Mouse (Mus musculus) thymus, adult 2 months (tissue): ENCODE results near the gene 1700029P11Rik.

Experiments used
- CTCF ChIP-seq: fragments of 200-500 bp; IDR thresholded peaks from 2 replicates; pipeline ENCODE4 v1.5.1; 2012; ENCODE audit warnings: mild to moderate bottlenecking, control low read depth, low read length, moderate library complexity, borderline replicate concordance; ENCODE audit not compliant: control insufficient read depth, poor library complexity, insufficient read depth; ENCODE audit errors: extremely low read depth
- POLR2A ChIP-seq: fragments of 200-500 bp; IDR thresholded peaks from 2 replicates; pipeline ENCODE4 v1.6.1; 2012; ENCODE audit warnings: mild to moderate bottlenecking, low read length, control low read depth, moderate library complexity; ENCODE audit not compliant: control insufficient read depth, poor library complexity, insufficient read depth; ENCODE audit errors: extremely low read depth

GRCm38 (mm10) chr15:81939157-81939715, 41.1 kb upstream of the 1700029P11Rik start:
- TF ChIP-seq CTCF (no peak), POLR2A (no peak)
